Mouse (Mus musculus): ENCODE data around the gene Klf13. TPM values are rescaled to one million over a fixed set of nuclear protein-coding genes. Genes with fewer than 3 reads are reported as not detected.

Klf13 gene
- polyA plus RNA-seq, 1 experiment from 2014 or later: 23.0 TPM

DNA sequence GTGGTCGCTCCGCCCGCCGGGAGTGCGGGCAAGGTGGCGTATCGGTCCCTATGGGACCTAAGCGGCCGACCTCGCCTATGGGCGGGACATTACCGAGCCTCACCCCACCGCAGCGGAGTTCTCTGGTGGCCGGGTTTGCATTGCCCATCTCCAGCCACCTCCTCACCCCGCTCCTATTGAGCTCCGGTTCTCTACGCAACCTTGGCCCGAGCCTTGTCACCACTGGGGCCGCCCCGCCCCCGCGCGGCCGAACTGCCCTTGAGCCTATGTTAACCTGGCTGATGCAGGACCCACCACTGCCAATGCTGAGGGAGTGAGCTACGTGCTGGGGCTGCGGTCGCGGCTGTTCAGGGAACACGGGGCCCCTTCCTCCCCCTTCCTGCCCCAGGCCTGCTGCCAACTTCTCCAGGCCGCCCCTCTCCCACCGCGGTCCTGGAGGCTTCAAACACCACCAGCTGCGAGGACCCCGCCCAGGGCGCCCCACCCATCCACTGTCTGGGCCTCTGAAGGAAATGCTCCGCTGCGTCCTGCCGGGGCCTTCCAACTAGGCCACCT is 759 bp upstream of the Klf13 start:
- 0 out of 2 replicates have a peak, but pooled peaks cover 11% of the 10 kb centered on the region for H3K4me1 ChIP-seq (ENCODE audit: control insufficient read depth, insufficient read depth, low read length)
- H3K4me3 ChIP-seq (ENCODE audit: low read length): peak overlapping the region; percentile 75
- peak overlapping the region; percentile 71 for H3K9ac ChIP-seq (ENCODE audit: low read depth, low read length)
- under 1% methylated on average over 35 of the region's 39 CpGs for WGBS
- H3K27ac ChIP-seq (ENCODE audit: low read depth, low read length): peak overlapping the region; percentile 90
- H3K4me2 ChIP-seq (replicated peaks; ENCODE audit: low read depth, low read length): peak overlapping the region; percentile 93
- H3K27me3 ChIP-seq (ENCODE audit: control insufficient read depth, insufficient read depth, low read length): no peaks in the 10 kb centered on the region
- ATAC-seq (ENCODE audit: low FRiP score, low TSS enrichment): peak; percentile 36
- H3K36me3 ChIP-seq (ENCODE audit: control insufficient read depth, insufficient read depth, low read length): no peaks in the 10 kb centered on the region
- no peaks in the 10 kb centered on the region for H3K9me3 ChIP-seq (ENCODE audit: control insufficient read depth, low read length)

- H3K36me3 ChIP-seq (ENCODE audit: control insufficient read depth, insufficient read depth, low read length): no peaks in the 10 kb centered on the region
- 0 out of 2 replicates have a peak, but pooled peaks cover 11% of the 10 kb centered on the region for H3K4me1 ChIP-seq (ENCODE audit: control insufficient read depth, insufficient read depth, low read length)
- WGBS: under 1% methylated on average over 86 of the region's 121 CpGs
- no peaks in the 10 kb centered on the region for H3K27me3 ChIP-seq (ENCODE audit: control insufficient read depth, insufficient read depth, low read length)
- H3K9ac ChIP-seq (ENCODE audit: low read depth, low read length): peak overlapping the region; percentile 83
- ATAC-seq (ENCODE audit: low FRiP score, low TSS enrichment): peak; percentile 3
- H3K4me3 ChIP-seq (ENCODE audit: low read length): peak overlapping the region; percentile 75
- H3K27ac ChIP-seq (ENCODE audit: low read depth, low read length): peak overlapping the region; percentile 84
- no peaks in the 10 kb centered on the region for H3K9me3 ChIP-seq (ENCODE audit: control insufficient read depth, low read length)
- H3K4me2 ChIP-seq (replicated peaks; ENCODE audit: low read depth, low read length): peak overlapping the region; percentile 93
These were observed 425 bp downstream of the Klf13 start for GRCm38 (mm10) chr7:63938066-63938913.

GRCm38 (mm10) chr7:63937236-63938065 is 1.3 kb downstream of the Klf13 start:
- ATAC-seq (ENCODE audit: low FRiP score, low TSS enrichment): peak; percentile 28
- 1% methylated on average over 70 of the region's 88 CpGs for WGBS

DNA sequence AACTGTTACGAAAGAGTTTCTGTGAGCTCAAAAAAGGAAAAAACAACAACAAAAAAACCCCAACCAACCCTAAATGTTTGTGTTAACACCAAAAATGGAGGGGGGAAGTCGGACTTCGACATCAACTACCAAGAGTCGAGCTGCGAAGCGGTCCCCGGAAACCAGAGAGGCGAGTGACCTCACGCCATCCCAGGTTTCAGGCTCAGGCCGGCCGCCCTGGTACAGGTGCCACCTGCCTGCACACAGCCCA is 1.8 kb downstream of the Klf13 start:
- H3K9ac ChIP-seq (ENCODE audit: low read depth, low read length): peak overlapping the region; percentile 83

More at GRCm38 (mm10) chr7:63937236-63938065, 1.3 kb downstream of the Klf13 start:
- 0 out of 2 replicates have a peak, but pooled peaks cover 11% of the 10 kb centered on the region for H3K4me1 ChIP-seq (ENCODE audit: control insufficient read depth, insufficient read depth, low read length)
- peak overlapping the region; percentile 75 for H3K4me3 ChIP-seq (ENCODE audit: low read length)
- no peaks in the 10 kb centered on the region for H3K36me3 ChIP-seq (ENCODE audit: control insufficient read depth, insufficient read depth, low read length)
- peak overlapping the region; percentile 93 for H3K4me2 ChIP-seq (replicated peaks; ENCODE audit: low read depth, low read length)
- H3K9ac ChIP-seq (ENCODE audit: low read depth, low read length): peak overlapping the region; percentile 83
- H3K27ac ChIP-seq (ENCODE audit: low read depth, low read length): peak overlapping the region; percentile 84
- no peaks in the 10 kb centered on the region for H3K9me3 ChIP-seq (ENCODE audit: control insufficient read depth, low read length)
- H3K27me3 ChIP-seq (ENCODE audit: control insufficient read depth, insufficient read depth, low read length): no peaks in the 10 kb centered on the region

GRCm38 (mm10) chr7:63936188-63936985 is 2.3 kb downstream of the Klf13 start:
- Histone ChIP-seq H3K27me3 (ENCODE audit: control insufficient read depth, insufficient read depth, low read length) (no peaks in the 10 kb centered on the region), H3K9ac (ENCODE audit: low read depth, low read length) (peak overlapping the region; percentile 83; the same call in 1 of the 2 replicates), H3K27ac (ENCODE audit: low read depth, low read length) (peak overlapping the region; percentile 84; the same call in 1 of the 2 replicates), H3K4me1 (ENCODE audit: control insufficient read depth, insufficient read depth, low read length) (0 out of 2 replicates have a peak, but pooled peaks cover 11% of the 10 kb centered on the region), H3K4me3 (ENCODE audit: low read length) (peak overlapping the region; percentile 75), H3K4me2 (replicated peaks; ENCODE audit: low read depth, low read length) (peak overlapping the region; percentile 93), H3K9me3 (ENCODE audit: control insufficient read depth, low read length) (no peaks in the 10 kb centered on the region), H3K36me3 (ENCODE audit: control insufficient read depth, insufficient read depth, low read length) (no peaks in the 10 kb centered on the region)
- no peak for ATAC-seq (ENCODE audit: low FRiP score, low TSS enrichment)
- WGBS: under 1% methylated on average over 34 of the region's 34 CpGs

More for the DNA sequence above, 1.8 kb downstream of the Klf13 start:
- Histone ChIP-seq H3K27ac (ENCODE audit: low read depth, low read length) (peak overlapping the region; percentile 84), H3K36me3 (ENCODE audit: control insufficient read depth, insufficient read depth, low read length) (no peaks in the 10 kb centered on the region), H3K4me3 (ENCODE audit: low read length) (peak overlapping the region; percentile 75), H3K4me1 (ENCODE audit: control insufficient read depth, insufficient read depth, low read length) (0 out of 2 replicates have a peak, but pooled peaks cover 11% of the 10 kb centered on the region), H3K9me3 (ENCODE audit: control insufficient read depth, low read length) (no peaks in the 10 kb centered on the region), H3K4me2 (replicated peaks; ENCODE audit: low read depth, low read length) (peak overlapping the region; percentile 93), H3K27me3 (ENCODE audit: control insufficient read depth, insufficient read depth, low read length) (no peaks in the 10 kb centered on the region)
- ATAC-seq (ENCODE audit: low FRiP score, low TSS enrichment): no peak
- under 1% methylated on average over 11 of the region's 11 CpGs for WGBS

- Histone ChIP-seq H3K4me1 (ENCODE audit: control insufficient read depth, insufficient read depth, low read length) (0 out of 2 replicates have a peak, but pooled peaks cover 11% of the 10 kb centered on the region), H3K4me3 (ENCODE audit: low read length) (peak overlapping the region; percentile 75), H3K36me3 (ENCODE audit: control insufficient read depth, insufficient read depth, low read length) (no peaks in the 10 kb centered on the region), H3K27ac (ENCODE audit: low read depth, low read length) (no peak overlapping the region), H3K4me2 (replicated peaks; ENCODE audit: low read depth, low read length) (peak overlapping the region; percentile 93), H3K9ac (ENCODE audit: low read depth, low read length) (peak overlapping the region; percentile 42; the same call in 1 of the 2 replicates), H3K27me3 (ENCODE audit: control insufficient read depth, insufficient read depth, low read length) (no peaks in the 10 kb centered on the region), H3K9me3 (ENCODE audit: control insufficient read depth, low read length) (no peaks in the 10 kb centered on the region)
- no peak for ATAC-seq (ENCODE audit: low FRiP score, low TSS enrichment)
- WGBS: 19% methylated on average over 8 of the region's 8 CpGs
These were observed 2.9 kb downstream of the Klf13 start for GRCm38 (mm10) chr7:63935809-63936187.

- no peaks in the 10 kb centered on the region for H3K9me3 ChIP-seq (ENCODE audit: control insufficient read depth, low read length)
- H3K36me3 ChIP-seq (ENCODE audit: control insufficient read depth, insufficient read depth, low read length): no peaks in the 10 kb centered on the region
- no peak overlapping the region for H3K9ac ChIP-seq (ENCODE audit: low read depth, low read length)
- 65% methylated on average over 1 of the region's 1 CpGs for WGBS
- no peak for ATAC-seq (ENCODE audit: low FRiP score, low TSS enrichment)
- H3K27ac ChIP-seq (ENCODE audit: low read depth, low read length): no peak overlapping the region
- H3K4me3 ChIP-seq (ENCODE audit: low read length): no peak overlapping the region
- H3K27me3 ChIP-seq (ENCODE audit: control insufficient read depth, insufficient read depth, low read length): no peaks in the 10 kb centered on the region
- 0 out of 2 replicates have a peak, but pooled peaks cover 7% of the 10 kb centered on the region for H3K4me1 ChIP-seq (ENCODE audit: control insufficient read depth, insufficient read depth, low read length)
- H3K4me2 ChIP-seq (replicated peaks; ENCODE audit: low read depth, low read length): no peak overlapping the region
These were observed 4.2 kb downstream of the Klf13 start for GRCm38 (mm10) chr7:63934530-63934929.

GRCm38 (mm10) chr7:63933905-63934304 is 4.8 kb downstream of the Klf13 start:
- Histone ChIP-seq H3K27ac (ENCODE audit: low read depth, low read length) (no peak overlapping the region), H3K4me1 (ENCODE audit: control insufficient read depth, insufficient read depth, low read length) (0 out of 2 replicates have a peak, but pooled peaks cover 7% of the 10 kb centered on the region), H3K9me3 (ENCODE audit: control insufficient read depth, low read length) (no peaks in the 10 kb centered on the region), H3K36me3 (ENCODE audit: control insufficient read depth, insufficient read depth, low read length) (no peaks in the 10 kb centered on the region), H3K4me2 (replicated peaks; ENCODE audit: low read depth, low read length) (no peak overlapping the region), H3K27me3 (ENCODE audit: control insufficient read depth, insufficient read depth, low read length) (no peaks in the 10 kb centered on the region), H3K9ac (ENCODE audit: low read depth, low read length) (no peak overlapping the region), H3K4me3 (ENCODE audit: low read length) (no peak overlapping the region)
- 90% methylated on average over 6 of the region's 6 CpGs for WGBS
- ATAC-seq (ENCODE audit: low FRiP score, low TSS enrichment): no peak

Data from kidney, embryonic 14.5 days (tissue).